15 mouse cellular contexts compared by ENCODE assay signal in genomic region chr10:126056881-126057280, GRCm38 (mm10).
"Had no signal": no experiment of that assay in that cellular context is flagged by ENCODE, and none has a peak within 500 bp of the region (broad histone marks: within the 10 kb centered on the region; RNA-seq: fewer than 3 reads in every experiment).

No protein-coding gene starts in this region.

- H3K27ac ChIP-seq: liver, embryonic 15.5 days; midbrain, embryonic 10.5 days had no signal

- H3K9me3 ChIP-seq: limb, embryonic 12.5 days; liver, embryonic 15.5 days; midbrain, embryonic 10.5 days had no signal

- H3K36me3 ChIP-seq: limb, embryonic 12.5 days; liver, embryonic 15.5 days; midbrain, embryonic 10.5 days had no signal

- H3K4me1 ChIP-seq: liver, embryonic 15.5 days; midbrain, embryonic 10.5 days had no signal

- H3K4me3 ChIP-seq: limb, embryonic 12.5 days; liver, embryonic 15.5 days; midbrain, embryonic 10.5 days; myocyte had no signal

- DNase-seq: kidney, adult 8-10 months; kidney, postnatal 36 days; layer of hippocampus, adult 9-11 months; layer of hippocampus, postnatal 36 days; lung, adult 2 months; lung, postnatal 36 days; midbrain, embryonic 14.5 days; right cerebral cortex, postnatal 14 days; thymus, postnatal 14 days had no signal

- ATAC-seq: lung, postnatal 0 days had no signal

- H3K4me2 ChIP-seq: limb, embryonic 12.5 days; liver, embryonic 11.5 days; liver, embryonic 15.5 days had no signal

- H3K27me3 ChIP-seq: limb, embryonic 12.5 days; liver, embryonic 15.5 days had no signal

- H3K9ac ChIP-seq: limb, embryonic 12.5 days; liver, embryonic 15.5 days had no signal
